Mouse (Mus musculus): ENCODE results near the gene Get4.

DNA sequence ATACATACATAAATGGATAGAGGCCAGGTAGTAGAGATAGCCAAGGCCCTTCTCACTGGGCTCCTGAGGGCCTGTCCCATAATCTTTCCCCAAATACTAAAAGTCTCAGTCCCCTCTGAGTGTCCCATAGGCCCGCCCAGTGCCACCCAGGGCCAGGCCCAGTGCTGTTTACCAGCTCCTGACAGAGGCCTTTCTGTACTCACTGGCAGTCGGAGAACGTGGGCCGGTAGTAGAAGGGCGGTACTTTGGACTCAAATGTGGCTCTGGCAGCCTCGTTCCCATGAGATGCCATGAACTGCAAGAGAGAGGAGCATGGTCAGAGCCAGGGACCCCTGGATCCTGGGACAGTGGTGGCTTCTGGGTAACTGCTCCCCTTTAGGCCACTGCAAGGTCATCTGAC, 50.0 kb downstream of the Get4 start:
- TF ChIP-seq POLR2A (IDR thresholded peaks at IDR 0.05; ENCODE audit: low read depth, low read length) (no peak), CTCF (IDR thresholded peaks at IDR 0.05; ENCODE audit: borderline replicate concordance, insufficient read depth, low read length) (no peak)

Data from embryonic fibroblast, embryonic 13.5 days (primary cell).